Mouse (Mus musculus): ENCODE measurements at regions not wholly inside any gene's neighbourhood (a gene's known extent, or its start where the extent isn't known, plus 50 kb on each side); places are given as distances from the start of the nearest gene placed in this dataset.

DNA sequence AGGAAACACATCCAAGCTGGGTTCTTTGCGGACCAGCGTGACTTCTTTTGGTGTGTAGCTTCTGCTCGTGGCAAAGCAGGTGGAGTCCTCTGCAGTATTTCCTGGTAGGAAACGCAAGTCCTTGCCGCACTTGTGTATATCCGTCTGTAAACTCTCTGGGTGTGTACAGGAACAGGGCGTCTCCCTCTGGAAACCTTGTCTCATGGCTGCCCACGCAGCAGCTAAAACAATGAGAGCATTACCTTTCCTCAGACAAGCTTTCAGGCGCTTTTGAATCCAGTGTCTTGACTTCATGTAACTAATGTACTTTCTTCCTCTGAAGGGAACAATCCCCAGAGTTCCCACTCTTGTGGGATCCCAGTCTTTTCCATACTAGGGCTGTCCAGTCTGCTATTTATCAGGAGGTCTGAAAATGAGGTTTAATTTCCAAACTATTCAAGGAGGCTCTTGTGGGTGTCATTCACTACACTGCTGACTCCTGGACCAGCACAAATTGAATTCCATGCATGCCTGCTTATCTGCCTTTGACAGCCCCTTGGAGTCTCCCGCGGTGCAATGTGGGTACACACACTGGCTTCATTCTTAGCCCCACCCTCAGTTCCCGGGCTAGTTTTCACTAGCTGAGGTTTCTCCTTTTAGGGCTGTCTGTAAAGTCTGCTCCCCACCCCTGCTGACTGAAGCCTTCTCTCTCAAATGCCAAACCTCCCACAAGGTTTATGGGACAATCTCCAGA is 161.6 kb upstream of the Anxa10 start:
- H3K36me3 ChIP-seq, result no peaks in the 10 kb centered on the region
- H3K4me1 ChIP-seq, result 0 out of 2 replicates have a peak, but pooled peaks cover 4% of the 10 kb centered on the region
- peak overlapping the region; percentile 19; the same call in 1 of the 2 replicates for H3K4me2 ChIP-seq
- H3K9me3 ChIP-seq, result no peaks in the 10 kb centered on the region
- ATAC-seq (ENCODE audit: borderline replicate concordance, extremely low read depth, low FRiP score, low TSS enrichment), result peak; percentile 76
- 29% methylated on average over 12 of the region's 12 CpGs for WGBS
- H3K27ac ChIP-seq, result peak overlapping the region; percentile 32; the same call in 1 of the 2 replicates
- no peaks in the 10 kb centered on the region for H3K27me3 ChIP-seq
- no peak overlapping the region for H3K4me3 ChIP-seq
- no peak overlapping the region for H3K9ac ChIP-seq

DNA sequence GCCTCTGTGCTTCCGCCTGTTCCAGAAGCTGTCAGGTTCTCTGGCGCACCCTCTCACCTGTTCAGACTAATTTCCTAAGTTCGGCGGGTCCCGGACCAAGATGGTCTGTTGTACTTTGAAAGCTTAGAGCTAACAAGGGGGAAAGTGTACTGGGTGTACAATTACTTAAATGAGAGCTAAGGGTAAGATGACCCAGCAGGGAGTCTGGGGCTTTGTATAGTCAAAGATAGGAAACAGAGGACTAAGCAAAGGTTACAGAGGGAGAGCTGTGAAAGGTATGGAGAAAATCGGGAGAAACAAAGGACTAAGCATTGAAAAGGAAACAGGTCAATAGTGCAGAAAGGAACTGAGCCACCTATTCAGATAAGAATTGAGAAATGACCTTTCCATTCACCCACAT is 127.6 kb upstream of the Anxa10 start:
- H3K4me3 ChIP-seq, result no peak overlapping the region
- no peak overlapping the region for H3K27ac ChIP-seq
- H3K9me3 ChIP-seq, result no peaks in the 10 kb centered on the region
- H3K27me3 ChIP-seq, result no peaks in the 10 kb centered on the region
- 91% methylated on average over 6 of the region's 6 CpGs for WGBS
- no peak overlapping the region for H3K4me2 ChIP-seq
- no peak for ATAC-seq (ENCODE audit: borderline replicate concordance, extremely low read depth, low FRiP score, low TSS enrichment)
- no peak overlapping the region for H3K9ac ChIP-seq
- no peaks in the 10 kb centered on the region for H3K36me3 ChIP-seq
- H3K4me1 ChIP-seq, result no peaks in the 10 kb centered on the region

Measured in lung, embryonic 15.5 days (tissue).